Mouse (Mus musculus): ENCODE measurements around the gene Mpi.

Gene Mpi

DNA sequence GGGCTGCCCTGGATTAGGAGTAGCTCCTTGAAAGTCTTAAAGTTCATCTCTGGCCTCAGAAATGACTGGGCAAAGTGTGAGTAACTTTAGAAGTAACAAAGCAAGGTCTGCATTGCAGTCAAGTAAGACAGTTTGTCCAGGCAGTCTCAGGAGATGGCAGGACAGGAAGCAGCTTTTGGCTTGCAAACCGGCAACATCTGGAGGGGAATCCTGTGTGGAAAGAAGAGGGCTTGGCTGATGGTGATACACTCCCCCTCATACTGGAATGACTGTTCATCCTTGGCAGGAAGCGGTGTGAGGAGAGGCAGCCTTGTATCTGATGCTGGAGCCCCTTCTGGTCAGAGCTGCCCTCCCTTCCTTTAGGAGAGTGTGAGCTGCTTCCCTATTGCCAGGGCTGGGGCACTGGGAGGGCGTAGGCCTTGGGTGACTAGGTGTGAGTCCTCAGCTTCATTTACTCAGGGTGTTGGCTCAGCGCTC, 10.4 kb upstream of the Mpi start:
- DNase-seq (ENCODE audit: extremely low read depth, low read depth, low spot score), result no peak

GRCm38 (mm10) chr9:57561711-57562099, 9.1 kb upstream of the Mpi start:
- DNase-seq (ENCODE audit: extremely low read depth, low read depth, low spot score), result no peak

- DNase-seq (ENCODE audit: extremely low read depth, low read depth, low spot score), result no peak
These were observed 8.5 kb upstream of the Mpi start, which contains the start of gene Scamp2 for GRCm38 (mm10) chr9:57560861-57561710. TSS of gene Scamp2 (plus strand) at chr9:57560943.

DNA sequence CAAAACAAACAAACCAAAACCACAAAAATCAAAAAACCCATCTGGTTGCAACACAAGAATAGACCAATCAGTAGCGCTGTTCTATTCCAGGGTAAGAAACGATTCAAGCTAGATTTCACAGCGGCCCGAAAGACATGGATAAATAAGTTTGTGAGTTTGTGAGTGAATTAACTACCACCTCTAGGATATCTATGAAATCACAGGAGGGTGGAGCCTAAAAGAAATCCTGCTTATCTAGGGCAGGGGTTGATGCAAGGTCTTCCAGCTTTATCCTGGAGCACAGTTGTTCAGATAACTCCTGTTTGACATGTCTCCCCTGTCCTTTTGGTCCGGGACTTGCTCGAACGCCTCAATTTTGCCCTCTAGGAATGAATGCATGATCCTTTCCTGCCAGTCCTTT, 7.7 kb upstream of the Mpi start:
- DNase-seq (ENCODE audit: extremely low read depth, low read depth, low spot score), result no peak

DNA sequence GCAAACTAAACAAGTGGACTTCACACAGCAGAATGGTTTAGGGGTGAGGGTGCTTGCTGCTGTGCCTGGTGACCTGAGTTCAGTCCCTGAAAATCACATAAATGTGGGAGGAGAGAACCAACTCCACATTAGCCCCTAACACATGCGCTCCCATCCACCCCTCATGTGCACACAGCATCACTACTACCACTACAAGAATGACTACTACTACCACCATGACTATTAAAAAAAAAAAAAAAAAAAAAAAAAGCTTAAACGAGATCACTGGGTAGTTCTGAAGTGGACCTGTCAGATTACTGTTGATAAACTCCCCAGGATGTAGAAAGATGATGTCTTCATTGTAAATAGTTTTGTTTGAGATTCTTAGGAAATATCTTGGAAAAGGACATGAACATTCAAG, 7.0 kb upstream of the Mpi start:
- DNase-seq (ENCODE audit: extremely low read depth, low read depth, low spot score), result no peak

DNA sequence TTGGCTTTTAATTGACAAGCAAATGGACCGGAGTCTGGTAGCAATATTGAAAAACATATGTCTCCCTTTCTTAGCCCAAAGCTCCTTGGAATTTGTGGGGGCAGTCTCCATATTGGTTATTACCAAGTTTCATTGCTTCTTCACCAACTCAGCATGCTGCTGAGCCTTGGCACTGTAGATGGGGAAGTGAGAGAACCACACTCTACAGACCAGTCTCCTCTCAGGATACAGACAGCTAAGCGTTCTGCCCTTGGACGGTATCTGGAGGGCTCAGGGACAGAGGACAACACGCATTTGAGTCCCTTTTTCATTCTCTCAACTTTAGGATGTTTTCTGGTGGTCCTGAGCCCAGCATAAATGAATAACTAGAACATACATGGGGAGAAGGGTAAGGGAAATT, 6.1 kb upstream of the Mpi start:
- DNase-seq (ENCODE audit: extremely low read depth, low read depth, low spot score), result no peak

GRCm38 (mm10) chr9:57557215-57557614, 4.7 kb upstream of the Mpi start:
- DNase-seq (ENCODE audit: extremely low read depth, low read depth, low spot score), result no peak

DNA sequence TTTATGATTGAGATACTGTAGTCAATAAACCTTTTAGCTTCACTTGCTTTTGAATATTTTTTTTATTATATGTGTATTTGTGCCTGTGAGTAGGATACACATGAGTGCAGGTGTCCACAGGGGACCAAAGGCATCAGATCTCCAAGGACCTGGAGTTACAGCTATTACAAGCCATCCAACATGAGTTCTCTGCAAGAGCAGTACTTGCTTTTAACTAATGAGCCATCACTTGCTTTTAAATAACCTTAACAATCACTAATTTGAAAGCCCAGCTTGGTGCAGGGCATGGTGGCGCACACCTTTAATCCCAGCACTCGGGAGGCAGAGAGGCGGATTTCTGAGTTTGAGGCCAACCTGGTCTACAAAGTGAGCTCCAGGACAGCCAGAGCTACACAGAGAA, 2.2 kb upstream of the Mpi start:
- DNase-seq (ENCODE audit: extremely low read depth, low read depth, low spot score), result no peak

- DNase-seq (ENCODE audit: extremely low read depth, low read depth, low spot score), result no peak
These were observed 556 bp upstream of the Mpi start for GRCm38 (mm10) chr9:57553119-57553518.

DNA sequence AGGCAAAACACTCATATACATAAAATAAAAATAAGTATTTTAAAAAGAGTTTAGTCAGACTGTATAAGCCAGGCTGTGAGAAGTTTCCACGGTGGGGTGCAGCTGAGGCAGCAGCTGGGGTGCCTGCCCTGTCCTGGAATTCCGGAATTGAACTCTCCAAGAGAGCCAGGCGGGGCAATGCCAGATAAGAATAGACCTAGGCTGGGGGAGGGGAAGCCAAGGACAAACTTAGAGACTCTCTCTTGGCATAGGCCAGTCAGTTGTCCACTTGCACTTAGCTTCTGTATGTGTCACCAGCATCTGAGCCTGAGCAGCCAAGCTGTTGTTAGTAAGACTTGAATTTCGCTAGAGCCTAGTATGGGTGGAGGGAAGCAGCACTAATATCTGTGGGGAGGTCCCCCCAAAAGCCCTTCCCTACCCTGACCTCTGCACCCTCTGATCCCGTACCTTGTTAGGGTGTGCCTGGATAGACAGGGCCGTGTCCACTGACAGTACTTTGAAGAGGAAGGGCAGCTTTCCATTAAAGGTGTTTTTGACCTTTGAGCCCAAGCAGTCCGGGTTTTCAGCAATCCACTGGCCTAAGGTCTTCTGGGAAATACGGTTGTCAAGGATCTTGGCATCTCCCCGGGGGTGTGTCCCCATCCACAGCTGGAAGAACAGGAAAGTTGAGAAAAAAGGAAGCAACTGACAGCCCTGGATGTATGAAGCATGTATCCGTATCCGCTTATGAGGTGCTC, 2.3 kb downstream of the Mpi start:
- no peak for DNase-seq (ENCODE audit: extremely low read depth, low read depth, low spot score)

GRCm38 (mm10) chr9:57549186-57549585, 3.4 kb downstream of the Mpi start:
- no peak for DNase-seq (ENCODE audit: extremely low read depth, low read depth, low spot score)

- DNase-seq (ENCODE audit: extremely low read depth, low read depth, low spot score), result no peak
These were observed 4.7 kb downstream of the Mpi start for GRCm38 (mm10) chr9:57547869-57548268.

DNA sequence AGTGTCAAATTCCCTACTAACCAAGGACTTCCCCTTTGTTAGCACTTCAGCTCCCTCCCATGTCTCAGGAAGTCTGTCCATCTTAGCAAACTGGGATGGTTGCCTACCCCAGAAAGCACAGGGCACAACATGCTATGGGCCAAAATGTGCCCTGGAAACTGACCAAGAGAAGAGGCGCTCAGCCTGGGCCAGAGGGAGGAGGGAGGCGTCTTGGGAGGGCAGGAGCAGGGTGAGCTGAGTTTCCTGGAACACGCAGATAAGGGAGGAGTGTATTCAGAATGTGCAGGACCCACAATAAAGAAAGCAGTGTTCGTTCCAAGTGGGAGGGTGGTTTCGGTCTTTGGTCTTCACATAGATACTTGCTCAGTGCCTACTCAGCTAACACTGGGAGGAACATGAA, 5.3 kb downstream of the Mpi start:
- no peak for DNase-seq (ENCODE audit: extremely low read depth, low read depth, low spot score)

DNA sequence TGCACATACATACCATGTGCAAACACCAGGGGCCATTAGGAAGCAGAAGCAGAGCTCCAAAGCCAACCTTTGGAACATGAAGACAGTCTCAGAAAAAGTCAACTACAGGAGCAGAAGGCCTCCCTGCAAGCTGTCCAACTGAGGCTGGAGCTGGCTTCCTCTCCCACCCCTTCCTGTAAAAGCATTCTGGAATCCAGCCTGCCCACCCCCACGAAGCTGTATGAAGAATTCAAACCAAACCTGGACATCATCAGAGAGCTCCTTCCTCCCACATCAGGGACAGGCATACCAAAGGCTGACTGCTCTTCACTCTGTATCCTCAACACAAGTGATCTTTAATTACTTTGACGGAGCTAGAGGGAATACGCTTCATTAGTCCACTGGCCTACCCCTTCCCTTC, 8.6 kb downstream of the Mpi start:
- DNase-seq (ENCODE audit: extremely low read depth, low read depth, low spot score), result no peak

DNA sequence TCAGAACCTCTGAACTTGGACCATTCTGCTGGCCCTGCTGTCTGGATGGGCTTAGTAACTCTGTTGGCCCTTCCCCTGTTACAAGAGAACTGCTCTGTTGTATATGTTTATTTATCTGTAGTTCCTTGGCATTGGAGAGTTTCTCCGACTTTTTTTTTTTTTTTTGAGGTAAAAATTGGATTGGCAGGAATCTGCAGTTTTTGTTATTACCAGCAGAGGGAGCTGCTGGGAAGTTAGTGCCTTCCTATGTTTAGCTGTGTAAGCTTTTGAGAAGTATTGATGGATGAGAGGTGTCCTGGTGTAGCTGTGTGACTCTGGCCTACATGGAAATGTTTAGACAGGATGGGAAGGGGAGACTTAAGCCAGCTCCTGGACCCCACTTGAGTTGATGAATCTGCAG, 11.3 kb downstream of the Mpi start:
- no peak for DNase-seq (ENCODE audit: extremely low read depth, low read depth, low spot score)

DNA sequence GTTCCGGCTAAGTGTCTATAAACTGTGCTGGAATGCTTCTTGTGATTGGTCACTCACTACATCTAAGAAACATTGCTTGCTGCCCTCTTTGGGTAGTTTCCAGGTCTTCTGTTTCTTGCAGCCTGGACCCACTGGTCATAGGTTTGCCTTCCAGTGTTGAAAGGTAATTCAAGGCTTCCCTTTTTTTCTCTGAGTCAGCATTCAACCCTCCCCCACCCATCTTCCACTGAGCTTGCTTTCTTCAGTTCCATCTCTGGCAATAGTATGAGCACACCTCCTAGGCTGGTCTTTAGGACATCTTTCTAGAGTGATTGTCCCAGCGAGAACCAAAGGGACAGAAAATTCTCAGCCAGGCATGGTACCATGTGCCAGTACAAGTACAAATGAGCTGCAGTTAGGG, 13.0 kb downstream of the Mpi start:
- DNase-seq (ENCODE audit: extremely low read depth, low read depth, low spot score), result no peak

- DNase-seq (ENCODE audit: extremely low read depth, low read depth, low spot score), result no peak
These were observed 14.8 kb downstream of the Mpi start for GRCm38 (mm10) chr9:57537728-57538181.

GRCm38 (mm10) chr9:57537044-57537727, 15.4 kb downstream of the Mpi start, which contains the start of gene Fam219b:
TSS of gene Fam219b (plus strand) at chr9:57537528.
- no peak for DNase-seq (ENCODE audit: extremely low read depth, low read depth, low spot score)

DNA sequence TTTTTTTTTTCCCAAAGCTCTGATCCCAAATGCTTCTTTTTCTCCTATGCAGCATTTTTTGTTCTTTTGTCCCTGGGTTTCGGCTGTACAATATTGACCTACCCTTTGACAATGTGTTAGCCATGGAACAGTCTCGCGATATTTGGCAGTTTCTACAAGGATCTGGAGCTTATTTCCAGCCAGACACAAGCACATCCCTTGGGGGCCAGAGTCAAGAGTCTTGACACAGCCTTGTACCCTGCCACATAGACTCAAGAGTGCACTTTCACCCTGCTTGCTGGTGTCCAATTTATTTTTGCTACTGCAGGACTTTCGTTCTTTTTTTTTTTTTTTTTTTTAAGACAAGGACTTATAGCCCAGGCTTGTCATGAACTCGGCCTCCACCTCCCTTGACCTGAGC, 16.2 kb downstream of the Mpi start:
- no peak for DNase-seq (ENCODE audit: extremely low read depth, low read depth, low spot score)

- DNase-seq (ENCODE audit: extremely low read depth, low read depth, low spot score), result no peak
These were observed 20.6 kb downstream of the Mpi start for GRCm38 (mm10) chr9:57531946-57532345.

GRCm38 (mm10) chr9:57526435-57526834, 26.1 kb downstream of the Mpi start:
- DNase-seq (ENCODE audit: extremely low read depth, low read depth, low spot score), result no peak

Data from fat pad, adult 2 months (tissue).